Mouse (Mus musculus): ENCODE results near the gene Tbc1d23. TPM values are rescaled to one million over a fixed set of nuclear protein-coding genes. Genes with fewer than 3 reads are reported as not detected.
"Not testable (repeated sequence)": the region's sequence is repeated elsewhere in the genome, so short reads cannot be mapped to it uniquely, and the experiment has no call there.

Tbc1d23 gene
- total RNA-seq (2022) = 10 to 100 TPM; 21.8 to 26.5 (median 24.0) TPM

DNA sequence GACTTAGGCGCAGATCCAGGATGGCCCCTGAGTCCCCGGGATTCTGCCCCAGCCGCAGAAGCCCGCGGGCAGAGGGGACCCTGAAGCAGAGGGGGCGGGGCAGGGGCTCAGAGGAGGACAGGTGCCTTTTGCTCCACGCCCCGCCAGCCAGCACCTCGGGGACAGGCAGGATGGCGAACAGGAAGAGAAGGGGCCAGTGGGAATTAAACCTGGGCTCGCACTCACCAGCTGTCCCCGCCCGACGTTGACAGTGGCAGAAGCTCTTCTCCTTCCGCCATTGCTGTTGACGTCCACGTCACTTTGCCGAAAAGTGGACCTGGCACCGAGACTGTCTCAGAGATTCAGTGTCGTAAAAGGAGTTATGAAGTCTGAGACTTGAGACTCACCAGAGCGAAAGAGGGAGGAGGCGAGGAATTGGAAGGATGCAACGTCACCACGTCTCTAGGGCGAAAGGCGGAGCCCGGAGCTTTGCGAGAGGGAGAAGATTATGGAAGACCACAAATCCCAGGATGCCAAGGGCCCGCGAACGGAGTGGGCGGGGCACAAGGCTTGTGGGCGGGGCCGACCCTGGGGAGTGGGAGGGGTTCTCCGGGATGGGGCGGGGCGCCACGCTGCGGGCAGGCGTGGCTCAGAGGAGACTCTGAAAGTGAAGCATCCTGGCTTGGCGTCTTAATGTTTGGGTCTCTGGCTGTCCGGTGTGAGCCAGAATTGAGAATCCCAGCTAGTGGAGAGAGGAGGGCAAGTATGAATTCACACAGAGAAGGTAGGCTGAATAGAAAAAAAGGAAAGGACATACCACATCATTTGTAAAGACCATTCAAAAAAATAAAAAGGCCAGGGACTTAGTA lies at the start of gene Tbc1d23:
Gene Tbc1d23, minus strand, starts transcription at position 416 of the 848 bp plus-strand sequence.
- DNase-seq (ENCODE audit: low spot score) = peak; percentile 97

GRCm38 (mm10) chr16:57280221-57281217 lies 49.2 kb upstream of the Tbc1d23 start:
- no peak for DNase-seq (ENCODE audit: low spot score)

DNA sequence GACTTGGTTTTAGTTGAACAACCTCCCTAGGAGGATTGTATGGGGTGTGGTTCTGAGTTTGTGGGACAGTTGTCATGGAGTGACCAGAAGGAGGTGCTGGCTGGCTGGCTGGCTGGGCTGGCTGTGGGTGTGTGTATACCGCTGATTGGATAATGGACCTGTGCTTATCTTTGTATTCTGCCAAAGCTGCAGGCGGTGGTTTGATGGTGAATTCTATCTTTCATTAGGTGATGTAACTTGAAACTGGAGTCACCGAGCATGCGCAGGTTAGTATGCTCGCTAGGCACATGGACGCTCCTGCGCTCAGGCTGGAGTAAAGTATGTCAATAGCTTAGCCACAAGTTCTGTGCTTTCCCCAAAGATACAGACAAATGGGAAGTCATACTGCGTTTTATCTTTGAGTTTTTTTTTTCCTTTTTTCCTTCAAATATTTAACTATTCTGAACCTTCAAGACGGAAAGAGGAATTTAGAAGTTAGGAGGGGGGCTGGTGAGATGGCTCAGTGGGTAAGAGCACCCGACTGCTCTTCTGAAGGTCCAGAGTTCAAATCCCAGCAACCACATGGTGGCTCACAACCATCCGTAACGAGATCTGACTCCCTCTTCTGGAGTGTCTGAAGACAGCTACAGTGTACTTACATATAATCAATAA lies 47.8 kb upstream of the Tbc1d23 start:
- DNase-seq (ENCODE audit: low spot score) = no peak

- DNase-seq (ENCODE audit: low spot score) = no peak
These were observed 38.4 kb upstream of the Tbc1d23 start for GRCm38 (mm10) chr16:57269751-57270150.

GRCm38 (mm10) chr16:57268058-57268841 lies 36.9 kb upstream of the Tbc1d23 start:
- DNase-seq (ENCODE audit: low spot score) = no peak

- peak; percentile 78 for DNase-seq (ENCODE audit: low spot score)
These were observed 35.8 kb upstream of the Tbc1d23 start for GRCm38 (mm10) chr16:57267068-57267467.

GRCm38 (mm10) chr16:57260152-57260551 lies 28.8 kb upstream of the Tbc1d23 start:
- no peak for DNase-seq (ENCODE audit: low spot score)

DNA sequence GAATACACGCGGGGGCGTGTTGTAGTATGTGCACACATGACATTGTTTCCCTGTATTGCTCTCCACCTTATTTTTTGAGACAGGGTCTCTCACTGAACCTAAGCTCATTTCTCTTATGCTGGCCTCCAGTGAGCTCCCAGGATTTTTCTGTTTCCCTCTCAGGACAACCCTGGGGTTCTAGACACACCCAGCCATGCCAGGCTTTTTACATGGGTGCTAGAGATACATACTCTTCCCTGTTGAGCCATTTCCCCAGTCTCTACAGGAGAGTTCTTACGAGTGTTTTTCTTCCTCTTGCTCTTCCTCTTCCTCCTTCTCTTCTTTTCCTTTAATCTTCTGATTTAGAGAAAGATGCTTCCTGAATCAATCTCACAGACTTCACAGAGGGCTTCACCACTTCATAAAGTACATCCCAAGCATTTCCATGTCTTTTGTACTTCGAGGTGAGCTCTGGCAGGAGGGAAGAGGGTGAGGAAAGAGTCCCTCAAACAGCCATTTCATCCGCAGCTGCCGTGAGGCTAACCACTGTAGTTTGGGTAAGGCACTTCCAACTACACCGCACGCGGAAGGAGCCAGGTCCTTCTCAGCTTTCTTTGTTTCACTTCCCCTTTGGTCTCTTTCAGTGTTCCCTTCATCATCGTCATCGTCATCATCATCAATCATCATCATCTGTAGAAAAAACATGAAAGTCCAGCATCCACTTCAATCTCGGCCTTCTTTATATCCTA lies 28.2 kb upstream of the Tbc1d23 start:
- DNase-seq (ENCODE audit: low spot score) = no peak

DNA sequence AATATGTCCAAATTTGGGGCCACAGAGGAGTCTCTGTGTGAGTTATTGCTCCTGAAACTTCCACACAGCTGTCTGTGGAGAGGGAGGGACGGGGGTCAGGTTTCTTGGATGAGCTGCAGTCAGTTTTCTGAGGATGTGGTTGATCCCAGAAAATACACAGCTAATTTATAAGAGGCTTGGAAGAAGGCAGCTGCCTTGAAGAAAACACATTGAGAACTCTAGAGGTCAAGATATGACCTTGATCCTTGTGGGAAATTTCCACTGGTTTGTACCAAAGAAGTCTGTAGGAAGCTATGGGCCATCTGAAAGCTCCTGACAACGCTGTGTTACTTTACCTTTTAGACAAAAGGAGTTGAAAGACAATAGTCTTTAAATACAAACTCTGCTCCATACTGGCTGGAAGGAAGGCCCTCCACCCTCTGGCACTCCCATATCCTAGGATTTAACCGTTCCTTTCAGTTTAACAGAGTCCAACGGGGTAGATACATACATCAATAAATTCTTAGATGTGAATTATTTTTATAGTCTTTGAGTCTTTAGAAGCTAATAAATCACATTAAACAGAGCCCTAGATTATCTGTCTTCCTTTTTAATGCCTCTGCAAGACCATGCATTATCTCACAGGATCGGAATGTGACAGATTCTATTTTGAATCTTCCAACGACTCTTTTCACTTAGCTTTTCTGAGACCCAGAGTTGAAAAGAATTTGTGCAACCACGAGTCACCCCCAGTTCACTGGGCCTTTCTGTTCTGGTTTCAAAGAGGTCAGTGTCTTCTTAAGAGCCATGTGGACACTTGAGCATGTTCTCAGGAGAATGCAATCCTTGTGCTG lies 20.5 kb upstream of the Tbc1d23 start:
- DNase-seq (ENCODE audit: low spot score) = peak; percentile 42

GRCm38 (mm10) chr16:57250991-57251390 lies 19.7 kb upstream of the Tbc1d23 start:
- no peak for DNase-seq (ENCODE audit: low spot score)

DNA sequence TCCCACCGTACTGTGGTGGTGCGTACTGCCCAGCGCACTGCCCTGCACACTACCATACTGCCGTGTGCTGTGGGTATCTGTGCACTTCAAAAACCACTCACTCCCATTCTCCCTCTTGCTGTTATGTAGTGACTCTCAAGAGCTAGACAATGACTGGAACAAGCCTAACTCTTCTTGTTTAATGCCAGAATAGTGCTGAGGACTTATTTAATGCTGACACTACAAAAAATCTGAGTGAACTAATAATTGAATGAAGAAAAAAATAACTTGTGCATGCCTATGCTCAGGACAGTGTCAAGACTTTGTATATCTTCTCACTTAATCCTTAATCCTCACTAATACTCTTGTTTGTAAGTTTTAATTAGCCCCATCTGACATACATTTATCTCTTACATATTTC lies 16.2 kb upstream of the Tbc1d23 start:
- DNase-seq (ENCODE audit: low spot score) = no peak

DNA sequence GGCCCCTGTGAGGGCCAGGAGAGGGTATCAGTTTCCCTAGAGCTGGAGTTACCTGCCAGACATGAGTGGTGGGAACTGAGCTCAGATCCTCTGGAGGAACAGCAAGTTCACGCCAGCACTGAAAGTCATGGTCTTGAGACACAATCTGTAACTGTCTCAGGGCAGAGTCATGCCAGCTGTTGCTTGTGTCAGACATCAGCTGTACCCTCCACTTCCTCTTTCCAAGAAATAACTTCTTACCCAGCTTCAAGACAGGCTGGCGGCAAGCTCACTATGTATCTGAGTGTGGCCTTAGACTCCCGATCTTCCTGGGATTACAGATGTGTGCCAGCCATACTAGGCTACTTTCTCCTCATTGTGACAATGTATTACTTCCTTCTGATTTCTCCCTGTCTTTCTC lies 15.3 kb upstream of the Tbc1d23 start:
- no peak for DNase-seq (ENCODE audit: low spot score)

GRCm38 (mm10) chr16:57243858-57244248 lies 12.5 kb upstream of the Tbc1d23 start:
- peak; percentile 85 for DNase-seq (ENCODE audit: low spot score)

- DNase-seq (ENCODE audit: low spot score) = peak; percentile 48
These were observed 12.0 kb upstream of the Tbc1d23 start for GRCm38 (mm10) chr16:57243205-57243857.

DNA sequence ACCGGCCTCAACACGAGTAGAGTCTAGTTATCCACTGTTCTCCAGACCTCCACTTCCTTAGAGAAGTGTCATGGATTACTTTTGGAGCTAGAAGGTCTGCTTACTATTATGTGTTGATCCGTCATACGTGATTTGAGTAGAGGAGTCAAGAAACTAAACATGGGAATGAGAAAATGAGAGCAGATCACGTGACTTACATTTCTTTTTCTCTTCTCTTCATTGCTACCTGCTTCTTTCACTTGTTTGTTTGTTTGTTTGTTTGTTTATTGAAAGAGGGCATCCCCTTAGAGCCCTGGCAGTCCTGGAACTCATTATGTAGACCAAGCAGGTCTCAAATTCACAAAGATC lies 11.5 kb upstream of the Tbc1d23 start:
- DNase-seq (ENCODE audit: low spot score) = no peak

GRCm38 (mm10) chr16:57235871-57236510 lies 4.7 kb upstream of the Tbc1d23 start:
- no peak for DNase-seq (ENCODE audit: low spot score)

DNA sequence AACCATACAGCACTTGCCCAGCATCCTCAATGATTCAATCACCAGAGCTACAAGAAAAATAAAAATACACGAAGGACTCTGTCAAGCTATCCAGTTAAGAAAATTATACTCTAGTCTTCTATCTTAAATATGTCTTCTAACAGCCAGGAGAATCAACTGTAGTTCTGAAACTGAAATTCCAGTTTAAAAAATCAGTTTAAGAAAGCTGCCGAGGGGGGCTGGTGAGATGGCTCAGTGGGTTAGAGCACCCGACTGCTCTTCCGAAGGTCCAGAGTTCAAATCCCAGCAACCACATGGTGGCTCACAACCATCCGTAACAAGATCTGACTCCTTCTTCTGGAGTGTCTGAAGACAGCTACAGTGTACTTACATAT lies 620 bp upstream of the Tbc1d23 start:
- DNase-seq (ENCODE audit: low spot score) = not testable (repeated sequence)

GRCm38 (mm10) chr16:57226444-57226843 lies 4.9 kb downstream of the Tbc1d23 start:
- no peak for DNase-seq (ENCODE audit: low spot score)

- DNase-seq (ENCODE audit: low spot score) = no peak
These were observed 10.9 kb downstream of the Tbc1d23 start for GRCm38 (mm10) chr16:57220361-57220760.

Measured in heart, adult 8-10 months (tissue).